Mouse (Mus musculus): ENCODE measurements around the gene Apobec4. TPM values are rescaled to one million over a fixed set of nuclear protein-coding genes. Genes with fewer than 3 reads are reported as not detected.

Gene Apobec4
- polyA plus RNA-seq, 1 experiment from 2014 or later = not detected

GRCm38 (mm10) chr1:152726095-152726494 is 24.3 kb upstream of the Apobec4 start:
- DNase-seq (ENCODE audit: low spot score) (no peak), ATAC-seq (replicated peaks; ENCODE audit: low FRiP score, low read depth) (no peak)
- no peaks in the 10 kb centered on the region for H3K36me3 ChIP-seq (ENCODE audit: insufficient read depth, low read length)
- no peak overlapping the region for H3K9ac ChIP-seq (ENCODE audit: low read depth, low read length)
- 71% methylated on average over 3 of the region's 3 CpGs for WGBS
- TF ChIP-seq CTCF (IDR thresholded peaks at IDR 0.05; ENCODE audit: low read depth) = no peak
- H3K27ac ChIP-seq = no peak overlapping the region
- H3K4me3 ChIP-seq (replicated peaks; ENCODE audit: low read depth, low read length) = no peak overlapping the region
- H3K27me3 ChIP-seq (ENCODE audit: insufficient read depth, low read length) = no peaks in the 10 kb centered on the region
- no peaks in the 10 kb centered on the region for H3K9me3 ChIP-seq (replicated peaks; ENCODE audit: low read length)
- H3K4me1 ChIP-seq (replicated peaks; ENCODE audit: insufficient read depth, low read length) = no peaks in the 10 kb centered on the region
- H3K4me2 ChIP-seq (ENCODE audit: low read length) = no peak overlapping the region

- Histone ChIP-seq H3K9ac (ENCODE audit: low read depth, low read length) (no peak overlapping the region), H3K4me3 (replicated peaks; ENCODE audit: low read depth, low read length) (no peak overlapping the region), H3K9me3 (replicated peaks; ENCODE audit: low read length) (no peaks in the 10 kb centered on the region), H3K27ac (no peak overlapping the region), H3K4me1 (replicated peaks; ENCODE audit: insufficient read depth, low read length) (no peaks in the 10 kb centered on the region), H3K4me2 (ENCODE audit: low read length) (no peak overlapping the region), H3K36me3 (ENCODE audit: insufficient read depth, low read length) (no peaks in the 10 kb centered on the region), H3K27me3 (ENCODE audit: insufficient read depth, low read length) (no peaks in the 10 kb centered on the region)
- no peak for TF ChIP-seq CTCF (IDR thresholded peaks at IDR 0.05; ENCODE audit: low read depth)
- no peak for DNase-seq (ENCODE audit: low spot score)
- ATAC-seq (replicated peaks; ENCODE audit: low FRiP score, low read depth) = no peak
- 20% methylated on average over 4 of the region's 5 CpGs for WGBS
Measured at GRCm38 (mm10) chr1:152727604-152728236, 22.6 kb upstream of the Apobec4 start.

- Histone ChIP-seq H3K4me3 (replicated peaks; ENCODE audit: low read depth, low read length) (no peak overlapping the region), H3K4me1 (replicated peaks; ENCODE audit: insufficient read depth, low read length) (no peaks in the 10 kb centered on the region), H3K27me3 (ENCODE audit: insufficient read depth, low read length) (no peaks in the 10 kb centered on the region), H3K4me2 (ENCODE audit: low read length) (no peak overlapping the region), H3K9me3 (replicated peaks; ENCODE audit: low read length) (no peaks in the 10 kb centered on the region), H3K9ac (ENCODE audit: low read depth, low read length) (no peak overlapping the region), H3K27ac (no peak overlapping the region), H3K36me3 (ENCODE audit: insufficient read depth, low read length) (no peaks in the 10 kb centered on the region)
- TF ChIP-seq CTCF (IDR thresholded peaks at IDR 0.05; ENCODE audit: low read depth) = no peak
- ATAC-seq (replicated peaks; ENCODE audit: low FRiP score, low read depth) (no peak), DNase-seq (ENCODE audit: low spot score) (no peak)
- WGBS = 72% methylated on average over 9 of the region's 9 CpGs
Measured at GRCm38 (mm10) chr1:152738793-152739192, 11.6 kb upstream of the Apobec4 start.

GRCm38 (mm10) chr1:152739374-152739773 is 11.0 kb upstream of the Apobec4 start:
- ATAC-seq (replicated peaks; ENCODE audit: low FRiP score, low read depth) (no peak), DNase-seq (ENCODE audit: low spot score) (no peak)
- Histone ChIP-seq H3K4me1 (replicated peaks; ENCODE audit: insufficient read depth, low read length) (no peaks in the 10 kb centered on the region), H3K4me3 (replicated peaks; ENCODE audit: low read depth, low read length) (no peak overlapping the region), H3K9ac (ENCODE audit: low read depth, low read length) (no peak overlapping the region), H3K27me3 (ENCODE audit: insufficient read depth, low read length) (no peaks in the 10 kb centered on the region), H3K27ac (no peak overlapping the region), H3K9me3 (replicated peaks; ENCODE audit: low read length) (no peaks in the 10 kb centered on the region), H3K36me3 (ENCODE audit: insufficient read depth, low read length) (no peaks in the 10 kb centered on the region), H3K4me2 (ENCODE audit: low read length) (no peak overlapping the region)
- WGBS = 92% methylated on average over 11 of the region's 11 CpGs
- TF ChIP-seq CTCF (IDR thresholded peaks at IDR 0.05; ENCODE audit: low read depth) = no peak

- Histone ChIP-seq H3K36me3 (ENCODE audit: insufficient read depth, low read length) (no peaks in the 10 kb centered on the region), H3K27me3 (ENCODE audit: insufficient read depth, low read length) (no peaks in the 10 kb centered on the region), H3K4me3 (replicated peaks; ENCODE audit: low read depth, low read length) (no peak overlapping the region), H3K9ac (ENCODE audit: low read depth, low read length) (no peak overlapping the region), H3K4me1 (replicated peaks; ENCODE audit: insufficient read depth, low read length) (no peaks in the 10 kb centered on the region), H3K27ac (no peak overlapping the region), H3K9me3 (replicated peaks; ENCODE audit: low read length) (no peaks in the 10 kb centered on the region), H3K4me2 (ENCODE audit: low read length) (no peak overlapping the region)
- no peak for TF ChIP-seq CTCF (IDR thresholded peaks at IDR 0.05; ENCODE audit: low read depth)
- 54% methylated on average over 15 of the region's 15 CpGs for WGBS
- DNase-seq (ENCODE audit: low spot score) (no peak), ATAC-seq (replicated peaks; ENCODE audit: low FRiP score, low read depth) (peak; percentile 80)
Measured at GRCm38 (mm10) chr1:152743095-152743826, 7.1 kb upstream of the Apobec4 start.

- peak; percentile 95 for DNase-seq (ENCODE audit: low spot score)
- no peaks in the 10 kb centered on the region for H3K36me3 ChIP-seq (ENCODE audit: insufficient read depth, low read length)
- peak; percentile 89 for TF ChIP-seq CTCF (IDR thresholded peaks at IDR 0.05; ENCODE audit: low read depth)
- H3K4me2 ChIP-seq (ENCODE audit: low read length) = no peak overlapping the region
- ATAC-seq (replicated peaks; ENCODE audit: low FRiP score, low read depth) = no peak
- H3K9me3 ChIP-seq (replicated peaks; ENCODE audit: low read length) = no peaks in the 10 kb centered on the region
- no peaks in the 10 kb centered on the region for H3K27me3 ChIP-seq (ENCODE audit: insufficient read depth, low read length)
- 3% methylated on average over 5 of the region's 5 CpGs for WGBS
- no peak overlapping the region for H3K9ac ChIP-seq (ENCODE audit: low read depth, low read length)
- no peak overlapping the region for H3K27ac ChIP-seq
- H3K4me1 ChIP-seq (replicated peaks; ENCODE audit: insufficient read depth, low read length) = no peaks in the 10 kb centered on the region
- H3K4me3 ChIP-seq (replicated peaks; ENCODE audit: low read depth, low read length) = no peak overlapping the region
Measured at GRCm38 (mm10) chr1:152746426-152746825, 3.9 kb upstream of the Apobec4 start.

All from kidney, postnatal 0 days (tissue).